Mouse (Mus musculus) heart, embryonic 14.5 days (tissue): ENCODE results near the gene Plcxd3. TPM values are rescaled to one million over a fixed set of nuclear protein-coding genes. Genes with fewer than 3 reads are reported as not detected.

Source experiments
- ATAC-seq: fragments of 200-750 bp; cut with Nextera tagmentation; 2 replicates; pipeline ENCODE4 v1.8.0; 2017; ENCODE audit warnings: low read depth, moderate TSS enrichment; ENCODE audit not compliant: insufficient number of reproducible peaks, insufficient read depth, low FRiP score
- H3K27ac ChIP-seq, 2 experiments: fragments of 200-500 bp in 1 of 2; fragments of 300-500 bp in 1 of 2; sonication (generic) in 1 of 2; replicated peaks in 1 of 2; 2 replicates each; pipeline ENCODE4 v1.5.1; 2012 to 2014; ENCODE audit warnings: low read depth in 2 of 2, low read length in 2 of 2, control low read depth in 1 of 2, mild to moderate bottlenecking in 1 of 2, mixed read lengths in 1 of 2; ENCODE audit not compliant: control insufficient read depth in 1 of 2, insufficient read depth in 1 of 2
- H3K27me3 ChIP-seq: fragments of 300-500 bp; sonication (generic); 2 replicates; pipeline ENCODE4 v1.6.1; 2014; ENCODE audit warnings: mild to moderate bottlenecking, low read length, control low read depth; ENCODE audit not compliant: control insufficient read depth, insufficient read depth
- H3K36me3 ChIP-seq: fragments of 300-500 bp; sonication (generic); 2 replicates; pipeline ENCODE4 v1.6.1; 2014; ENCODE audit warnings: mild to moderate bottlenecking, control low read depth, low read length, mixed read lengths; ENCODE audit not compliant: control insufficient read depth, insufficient read depth
- H3K4me1 ChIP-seq, 2 experiments: fragments of 200-500 bp in 1 of 2; fragments of 300-500 bp in 1 of 2; sonication (generic) in 1 of 2; 2 replicates each; pipeline ENCODE4 v1.6.1; 2012 to 2014; ENCODE audit warnings: low read length in 2 of 2, control low read depth in 1 of 2, mixed read lengths in 1 of 2; ENCODE audit not compliant: control insufficient read depth in 2 of 2, insufficient read depth in 2 of 2
- H3K4me2 ChIP-seq: fragments of 300-500 bp; sonication (generic); 2 replicates; pipeline ENCODE4 v1.6.1; 2014; ENCODE audit warnings: mild to moderate bottlenecking, low read length
- H3K4me3 ChIP-seq, 2 experiments: fragments of 200-500 bp in 1 of 2; fragments of 300-500 bp in 1 of 2; sonication (generic) in 1 of 2; 2 replicates each; pipeline ENCODE4 v1.5.1; 2012 to 2014; ENCODE audit warnings: low read length in 2 of 2, mild to moderate bottlenecking in 2 of 2, control low read depth in 1 of 2, low read depth in 1 of 2, moderate library complexity in 1 of 2; ENCODE audit not compliant: control insufficient read depth in 1 of 2, insufficient read depth in 1 of 2
- H3K9ac ChIP-seq: fragments of 300-500 bp; sonication (generic); 2 replicates; pipeline ENCODE4 v1.6.1; 2014; ENCODE audit warnings: mild to moderate bottlenecking, low read length
- H3K9me3 ChIP-seq: fragments of 300-500 bp; sonication (generic); 2 replicates; pipeline ENCODE4 v1.6.1; 2016; ENCODE audit warnings: low read length, control low read depth; ENCODE audit not compliant: control insufficient read depth
- WGBS: fragments of 180-500 bp; shearing (Covaris S2); extraction: QIAGEN DNeasy Blood & Tissue Kit; methylation state at CpG from one replicate; pipeline ENCODE4 v1.1.7; 2014; 5-methylcytosine and 5-hydroxymethylcytosine counted together
- polyA plus RNA-seq: library from polyadenylated mRNA; unstranded; fragments of >200 nt; fragmentation: Nextera tagmentation; extraction: Ambion mirVana; gene quantifications from 2 replicates; pipeline ENCODE4 v1.2.1, GENCODE M21; 2014

Gene Plcxd3
- polyA plus RNA-seq, result 0.35 and 0.92 TPM in 2 replicates

- WGBS, result under 1% methylated on average over 33 of the region's 33 CpGs
- peaks cover 2 to 10% of the 10 kb centered on the region in 2 experiments; a peak in 1 of 4 replicates for H3K4me1 ChIP-seq
- peaks cover 12% of the 10 kb centered on the region; the same call in 1 of the 2 replicates for H3K27me3 ChIP-seq
- H3K9ac ChIP-seq, result peak within 1 kb of the TSS; percentile 10
- H3K4me2 ChIP-seq, result peak within 1 kb of the TSS; percentile 91
- H3K27ac ChIP-seq, result no peak within 1 kb of the TSS
- H3K36me3 ChIP-seq, result no peaks in the 10 kb centered on the region
- peak within 1 kb of the TSS; percentile 47 to 51 for H3K4me3 ChIP-seq
- no peak for ATAC-seq
- no peaks in the 10 kb centered on the region for H3K9me3 ChIP-seq
These were observed at the start of gene Plcxd3 for GRCm38 (mm10) chr15:4375423-4376220. Gene Plcxd3 (plus strand): TSS chr15:4375491.

GRCm38 (mm10) chr15:4331867-4332266 lies 43.4 kb upstream of the Plcxd3 start:
- 73% methylated on average over 4 of the region's 4 CpGs for WGBS
- H3K27ac ChIP-seq, result no peak overlapping the region
- H3K9ac ChIP-seq, result no peak overlapping the region
- H3K27me3 ChIP-seq, result no peaks in the 10 kb centered on the region
- no peak overlapping the region for H3K4me2 ChIP-seq
- no peaks in the 10 kb centered on the region for H3K36me3 ChIP-seq
- no peaks in the 10 kb centered on the region for H3K9me3 ChIP-seq
- ATAC-seq, result no peak
- no peaks in the 10 kb centered on the region for H3K4me1 ChIP-seq
- H3K4me3 ChIP-seq, result no peak overlapping the region

DNA sequence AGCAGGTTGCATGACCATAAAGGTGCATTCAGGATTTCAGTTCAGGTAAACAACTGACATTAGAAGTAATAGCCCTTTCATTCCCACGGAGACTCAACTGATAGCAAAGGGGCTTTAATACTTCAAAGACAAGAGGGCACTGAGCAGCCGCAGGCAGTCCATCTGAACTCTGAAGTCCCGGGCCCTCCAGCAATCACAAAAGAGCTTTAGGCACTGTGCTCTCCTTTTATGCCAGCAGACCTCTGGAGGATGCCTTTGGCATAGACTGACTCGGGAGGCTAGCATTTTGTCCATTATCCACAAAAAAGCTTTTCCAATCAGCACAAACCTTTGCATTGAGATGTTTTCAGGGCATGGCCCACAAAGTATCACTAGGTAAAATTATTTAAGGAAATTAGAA lies 33.7 kb upstream of the Plcxd3 start:
- no peaks in the 10 kb centered on the region for H3K27me3 ChIP-seq
- no peak overlapping the region for H3K9ac ChIP-seq
- H3K36me3 ChIP-seq, result no peaks in the 10 kb centered on the region
- WGBS, result 25% methylated on average over 4 of the region's 4 CpGs
- no peaks in the 10 kb centered on the region for H3K9me3 ChIP-seq
- no peak overlapping the region for H3K4me3 ChIP-seq
- no peak overlapping the region for H3K4me2 ChIP-seq
- ATAC-seq, result no peak
- 0 out of 4 replicates have a peak, but pooled peaks cover 0 to 4% of the 10 kb centered on the region in 2 experiments for H3K4me1 ChIP-seq
- H3K27ac ChIP-seq, result no peak overlapping the region

- H3K9me3 ChIP-seq, result no peaks in the 10 kb centered on the region
- no peaks in the 10 kb centered on the region for H3K36me3 ChIP-seq
- no peak overlapping the region for H3K9ac ChIP-seq
- no peaks in the 10 kb centered on the region for H3K27me3 ChIP-seq
- no peak for ATAC-seq
- no peak overlapping the region for H3K27ac ChIP-seq
- H3K4me2 ChIP-seq, result no peak overlapping the region
- H3K4me3 ChIP-seq, result no peak overlapping the region
- WGBS, result 27% methylated on average over 7 of the region's 7 CpGs
- 0 out of 4 replicates have a peak, but pooled peaks cover 0 to 4% of the 10 kb centered on the region in 2 experiments for H3K4me1 ChIP-seq
These were observed 26.3 kb upstream of the Plcxd3 start for GRCm38 (mm10) chr15:4348816-4349553.

DNA sequence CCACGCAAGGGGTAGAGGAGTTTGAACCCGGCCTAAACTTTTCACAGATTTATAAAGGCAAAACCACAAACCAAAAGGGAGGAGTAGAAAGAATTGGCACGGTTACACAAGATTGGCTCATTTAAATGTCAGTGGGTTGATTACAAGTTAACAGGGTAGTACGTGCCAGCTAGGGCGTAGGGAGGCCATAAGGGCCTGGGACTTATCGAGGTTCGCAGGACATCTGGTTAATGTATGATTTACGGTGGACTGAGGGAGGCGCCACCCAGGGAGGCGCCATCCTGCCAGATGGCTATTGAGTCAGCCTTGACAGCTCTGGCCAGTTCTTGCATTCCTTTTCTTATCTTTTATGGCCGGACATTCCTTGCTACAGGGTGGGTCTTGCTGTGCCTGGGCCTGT lies 18.9 kb upstream of the Plcxd3 start:
- 60% methylated on average over 11 of the region's 11 CpGs for WGBS
- no peaks in the 10 kb centered on the region for H3K27me3 ChIP-seq

GRCm38 (mm10) chr15:4357706-4358105 lies 17.6 kb upstream of the Plcxd3 start:
- Histone ChIP-seq H3K27ac (no peak overlapping the region), H3K36me3 (no peaks in the 10 kb centered on the region), H3K9ac (no peak overlapping the region), H3K4me3 (no peak overlapping the region), H3K4me2 (no peak overlapping the region), H3K4me1 (no peaks in the 10 kb centered on the region), H3K9me3 (no peaks in the 10 kb centered on the region), H3K27me3 (no peaks in the 10 kb centered on the region)
- 74% methylated on average over 4 of the region's 4 CpGs for WGBS
- ATAC-seq, result no peak

More for the DNA sequence above, 18.9 kb upstream of the Plcxd3 start:
- no peak for ATAC-seq
- Histone ChIP-seq H3K4me3 (no peak overlapping the region), H3K36me3 (no peaks in the 10 kb centered on the region), H3K9me3 (no peaks in the 10 kb centered on the region), H3K4me2 (no peak overlapping the region), H3K9ac (no peak overlapping the region), H3K27ac (no peak overlapping the region), H3K4me1 (no peaks in the 10 kb centered on the region)

DNA sequence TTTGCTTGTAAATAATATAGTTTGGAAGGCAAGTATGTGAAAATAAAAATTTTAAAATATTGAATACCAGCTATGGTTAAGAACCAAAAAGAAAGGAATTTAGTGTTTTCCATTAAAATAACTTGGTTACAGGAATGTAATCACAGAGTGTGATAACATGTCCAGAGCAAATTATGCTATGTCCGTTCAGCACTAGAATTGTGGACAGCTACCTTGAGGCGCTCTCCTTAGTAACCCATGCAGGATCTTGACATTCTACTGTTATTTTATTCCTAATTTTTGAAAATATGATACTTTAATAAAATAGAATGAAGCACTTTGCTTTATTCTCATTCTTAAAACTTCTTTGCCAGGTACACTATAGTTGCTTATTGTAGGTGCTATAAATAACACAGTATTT lies 7.5 kb upstream of the Plcxd3 start:
- H3K27me3 ChIP-seq, result no peaks in the 10 kb centered on the region
- ATAC-seq, result no peak
- H3K36me3 ChIP-seq, result no peaks in the 10 kb centered on the region
- no peak overlapping the region for H3K4me2 ChIP-seq
- WGBS, result 61% methylated on average over 2 of the region's 2 CpGs
- H3K9ac ChIP-seq, result no peak overlapping the region
- no peaks in the 10 kb centered on the region for H3K4me1 ChIP-seq
- no peaks in the 10 kb centered on the region for H3K9me3 ChIP-seq
- H3K4me3 ChIP-seq, result no peak overlapping the region
- H3K27ac ChIP-seq, result no peak overlapping the region
